Mouse (Mus musculus) right cerebral cortex, postnatal 36 days (tissue): Measurements from ENCODE around the gene Hist1h2bp.
A peak's percentile ranks its signal among the peaks of the same experiment; 100 is the strongest.
"Not testable (repeated sequence)": the region's sequence is repeated elsewhere in the genome, so short reads cannot be mapped to it uniquely, and the experiment has no call there.

ENCODE experiments used
- DNase-seq, 2 experiments: peaks; one replicate each; pipeline ENCODE4 v3.0.0; 2022; ENCODE audit warnings: low spot score in 2 of 2, mixed read lengths in 1 of 2

The Hist1h2bp gene

GRCm38 (mm10) chr13:21786899-21787629, at the start of gene Hist1h2bp, which contains the start of gene Hist1h2an:
Gene Hist1h2bp, plus strand, starts transcription at chr13:21787461.
Gene Hist1h2an, minus strand, starts transcription at chr13:21787218.
- DNase-seq = peak; percentile 87 to 91

- no peak for DNase-seq
These were observed 42.3 kb upstream of the Hist1h2bp start for GRCm38 (mm10) chr13:21745006-21745405.

GRCm38 (mm10) chr13:21749387-21750158, 37.7 kb upstream of the Hist1h2bp start:
- DNase-seq = no peak

GRCm38 (mm10) chr13:21750159-21751017, 36.9 kb upstream of the Hist1h2bp start, which contains the start of gene Hist1h4k:
Gene Hist1h4k, minus strand, starts transcription at chr13:21750505.
- DNase-seq = peak; percentile 92 to 93

GRCm38 (mm10) chr13:21751417-21751816, 35.8 kb upstream of the Hist1h2bp start:
- no peak for DNase-seq

- DNase-seq = no peak
These were observed 35.4 kb upstream of the Hist1h2bp start for GRCm38 (mm10) chr13:21751827-21752226.

- DNase-seq = no peak
These were observed 34.9 kb upstream of the Hist1h2bp start for GRCm38 (mm10) chr13:21752356-21752755.

- no peak for DNase-seq
These were observed 34.2 kb upstream of the Hist1h2bp start for GRCm38 (mm10) chr13:21753051-21753523.

- peak; percentile 61 to 85 for DNase-seq
These were observed 33.6 kb upstream of the Hist1h2bp start, which contains the start of the genes Hist1h2ak and Hist1h2bn for GRCm38 (mm10) chr13:21753524-21754285. Gene Hist1h2ak, minus strand, starts transcription at chr13:21753827. Gene Hist1h2bn, plus strand, starts transcription at chr13:21754123.

GRCm38 (mm10) chr13:21754294-21755001, 32.8 kb upstream of the Hist1h2bp start:
- not testable (repeated sequence) for DNase-seq

GRCm38 (mm10) chr13:21755707-21756106, 31.6 kb upstream of the Hist1h2bp start:
- no peak for DNase-seq

GRCm38 (mm10) chr13:21778814-21779766, 8.2 kb upstream of the Hist1h2bp start:
- DNase-seq = peak; percentile 53 to 68

- DNase-seq = peak; percentile 36 to 57
These were observed 7.2 kb upstream of the Hist1h2bp start, which contains the start of gene Hist1h1b for GRCm38 (mm10) chr13:21779767-21780731. Gene Hist1h1b, minus strand, starts transcription at chr13:21780625.

GRCm38 (mm10) chr13:21781021-21781555, 6.2 kb upstream of the Hist1h2bp start:
- no peak for DNase-seq

GRCm38 (mm10) chr13:21781639-21782038, 5.6 kb upstream of the Hist1h2bp start:
- no peak for DNase-seq

- peak; percentile 9 to 11 for DNase-seq
These were observed 4.7 kb upstream of the Hist1h2bp start for GRCm38 (mm10) chr13:21782361-21783254.
